Mouse (Mus musculus) urinary bladder, postnatal 36 days (tissue): ENCODE measurements at regions not wholly inside any gene's neighbourhood (a gene's known extent, or its start where the extent isn't known, plus 50 kb on each side); places are given as distances from the start of the nearest gene placed in this dataset.

Experiments used
- DNase-seq, 2 experiments: peaks; one replicate each; pipeline ENCODE4 v3.0.0; 2022; ENCODE audit warnings: low spot score in 2 of 2, mixed read lengths in 1 of 2

DNA sequence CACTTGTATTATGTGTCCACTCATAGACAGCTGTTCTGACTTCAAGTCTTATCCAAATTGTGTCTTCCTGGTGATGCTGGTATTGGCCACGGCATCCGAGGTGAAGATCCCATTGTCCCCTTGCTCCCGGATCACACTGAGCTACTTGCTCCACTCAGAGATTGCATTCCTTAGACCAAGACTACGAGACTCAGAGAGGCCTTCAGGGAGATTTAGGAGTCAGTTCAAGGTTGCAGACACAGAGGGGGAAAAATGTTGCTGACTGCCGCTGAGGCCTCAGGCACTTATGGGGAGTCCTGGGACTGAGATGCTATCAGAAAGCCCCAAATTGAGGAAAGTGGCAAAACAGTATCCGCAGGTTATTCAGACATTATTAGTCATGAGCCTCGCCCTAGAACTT is 183.9 kb downstream of the Ly86 start:
- DNase-seq = no peak

DNA sequence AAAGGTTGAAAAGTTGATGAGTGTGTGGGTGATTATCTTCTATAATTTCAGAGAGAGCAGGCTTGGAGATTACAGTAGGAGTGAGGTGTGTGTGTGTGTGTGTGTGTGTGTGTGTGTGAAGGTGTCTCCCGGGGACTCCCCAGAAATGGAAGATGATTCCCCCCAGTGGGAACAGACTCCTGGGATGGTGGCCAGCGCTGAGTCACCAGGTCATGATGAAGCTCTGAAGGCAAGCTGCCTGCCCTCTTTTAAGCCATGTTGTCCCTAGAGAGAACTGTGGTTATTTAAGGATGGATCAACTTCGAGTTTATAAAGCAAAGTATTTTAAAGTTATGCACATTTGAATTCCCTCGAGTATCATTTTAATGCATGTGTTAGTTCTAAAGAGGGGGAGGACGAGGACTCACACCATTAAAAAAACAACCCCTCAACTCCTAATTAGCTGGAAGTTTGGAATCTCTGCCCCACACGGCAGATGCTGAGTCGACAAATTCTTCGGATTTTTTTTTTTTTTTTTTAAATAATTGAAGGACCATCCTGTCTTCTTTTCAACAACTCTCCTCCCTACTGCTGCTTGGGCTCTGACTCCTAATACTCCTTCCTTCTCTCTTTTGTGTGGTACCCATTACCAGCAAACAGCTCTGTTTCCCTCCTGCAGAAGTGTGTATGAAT is 186.6 kb downstream of the Ly86 start:
- no peak for DNase-seq

DNA sequence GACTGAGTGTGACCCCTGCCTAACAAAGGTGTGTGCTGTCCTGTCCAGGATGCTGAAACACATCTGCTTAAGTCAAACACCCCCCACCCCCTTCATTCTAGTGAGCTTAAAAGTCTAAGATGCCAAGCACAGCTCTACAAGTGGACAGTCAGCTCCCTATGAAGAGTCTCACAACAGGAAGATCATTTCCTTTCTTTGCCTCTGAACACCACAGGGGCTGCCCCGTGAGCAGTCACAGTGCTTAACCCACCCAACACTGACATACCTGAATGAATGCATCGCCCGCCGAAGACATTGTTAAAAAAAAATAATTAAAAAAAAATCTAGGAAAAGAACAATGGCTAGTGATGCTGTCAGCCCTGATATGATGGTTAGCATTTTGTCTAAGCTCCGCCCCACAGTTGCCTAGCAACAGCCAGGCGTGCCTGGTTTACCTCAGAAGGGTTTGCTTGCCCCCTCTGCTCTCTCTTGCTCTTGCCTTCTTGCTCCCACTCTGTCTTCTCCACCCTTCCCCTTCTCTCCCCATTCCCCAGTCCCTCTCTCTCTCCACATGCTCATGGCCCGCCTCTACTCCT is 187.7 kb downstream of the Ly86 start:
- DNase-seq = no peak

DNA sequence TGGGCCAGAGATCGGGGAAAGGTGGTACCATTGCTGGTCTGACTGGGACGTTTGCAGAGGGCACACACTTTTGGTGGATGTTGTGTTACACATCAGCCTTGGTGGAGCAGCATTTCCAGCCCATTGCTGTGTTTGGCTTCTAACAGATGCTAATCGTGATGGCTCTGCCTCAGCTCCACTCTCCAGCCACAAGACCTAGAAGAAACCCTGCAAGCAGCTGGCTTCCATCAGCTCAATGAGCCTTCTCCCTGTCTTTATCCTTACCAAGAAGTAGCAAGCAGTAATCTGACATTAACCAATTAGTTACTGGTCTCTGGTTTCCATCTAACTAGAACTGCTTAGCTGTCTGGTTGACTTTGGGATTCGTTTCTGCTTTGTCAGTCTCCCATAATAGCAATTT is 188.8 kb downstream of the Ly86 start:
- DNase-seq = no peak

DNA sequence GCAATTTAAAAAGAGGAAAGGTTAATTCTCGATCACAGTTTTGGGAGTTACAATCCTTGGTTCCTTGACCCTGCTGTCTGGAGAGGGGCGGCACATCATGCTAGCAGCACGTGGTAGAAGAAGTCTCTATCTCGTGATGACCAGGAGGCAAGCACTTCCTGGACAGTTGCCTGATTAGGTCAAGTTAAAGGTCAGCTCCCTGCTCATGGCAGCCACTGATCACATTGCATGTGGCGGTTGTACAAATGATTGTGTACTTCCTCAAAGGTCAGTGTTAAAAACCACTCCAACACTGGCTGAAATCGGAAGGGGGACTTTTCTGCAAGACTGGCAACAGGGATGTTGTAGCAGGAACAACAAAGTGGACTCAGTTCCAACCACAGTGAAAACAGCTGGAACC is 192.3 kb downstream of the Ly86 start:
- DNase-seq = no peak

DNA sequence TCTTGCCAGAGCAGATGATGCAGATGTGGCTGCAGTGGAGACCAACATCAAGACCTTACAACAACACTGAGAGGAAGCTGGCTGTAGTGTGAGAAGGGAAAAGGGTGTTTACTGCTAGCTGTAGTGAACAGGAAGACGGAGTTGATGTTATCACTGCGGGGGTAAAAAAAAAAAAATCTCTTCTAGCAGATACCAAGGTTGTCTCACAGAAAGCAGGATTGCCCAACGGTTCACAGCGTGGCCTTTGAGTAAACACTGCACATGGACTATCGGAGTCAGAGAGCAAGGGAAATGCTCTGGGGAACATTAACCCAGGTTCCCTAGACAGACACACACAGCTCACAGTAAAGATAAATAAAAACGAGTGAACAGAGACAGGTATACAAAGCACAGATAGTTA is 192.8 kb downstream of the Ly86 start:
- DNase-seq = no peak

DNA sequence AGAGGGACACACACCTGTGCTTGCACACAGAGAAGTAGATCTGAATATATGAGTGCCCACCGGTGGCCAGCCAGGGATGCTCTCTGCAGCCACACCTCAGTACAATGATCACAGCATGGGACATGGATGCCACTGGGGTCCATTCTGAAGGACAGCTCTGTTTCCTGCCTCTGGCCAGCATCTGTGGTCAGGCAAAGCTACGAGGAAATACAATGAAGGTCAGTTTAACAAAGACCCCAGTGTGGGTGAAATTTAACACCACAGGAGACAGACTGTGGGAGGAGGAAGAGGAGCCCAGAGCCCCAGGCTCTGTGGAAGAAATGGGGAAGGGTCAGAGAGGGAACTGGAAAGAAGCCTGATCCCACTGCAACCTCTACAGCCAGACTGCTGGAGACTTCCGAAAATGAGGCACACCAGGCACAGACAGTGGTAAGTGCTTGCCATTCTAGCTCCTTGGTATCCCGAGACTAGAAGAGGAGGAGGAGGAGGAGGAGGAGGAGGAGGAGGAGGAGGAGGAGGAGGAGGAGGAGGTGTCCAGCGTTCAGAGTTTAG is 196.0 kb downstream of the Ly86 start:
- DNase-seq = no peak

DNA sequence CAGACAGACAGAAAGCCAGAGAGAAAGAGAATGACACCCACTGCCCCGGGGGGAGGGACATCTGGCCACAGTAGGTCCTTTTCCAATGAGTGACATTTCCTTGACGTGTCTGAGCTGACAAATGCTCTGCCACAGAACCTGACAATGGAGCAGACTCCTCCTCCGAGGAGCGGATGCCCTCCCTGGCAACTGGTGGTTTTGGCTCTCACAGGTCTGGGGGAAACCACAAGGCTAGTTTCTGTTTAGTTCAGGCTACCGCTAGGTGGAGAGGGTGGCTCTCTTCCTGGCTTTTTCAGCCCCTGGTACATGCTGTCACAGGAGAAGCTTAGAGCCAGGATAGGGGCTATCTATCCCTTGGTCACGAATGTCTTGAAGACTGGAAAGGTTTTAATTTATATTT is 196.7 kb downstream of the Ly86 start:
- no peak for DNase-seq

DNA sequence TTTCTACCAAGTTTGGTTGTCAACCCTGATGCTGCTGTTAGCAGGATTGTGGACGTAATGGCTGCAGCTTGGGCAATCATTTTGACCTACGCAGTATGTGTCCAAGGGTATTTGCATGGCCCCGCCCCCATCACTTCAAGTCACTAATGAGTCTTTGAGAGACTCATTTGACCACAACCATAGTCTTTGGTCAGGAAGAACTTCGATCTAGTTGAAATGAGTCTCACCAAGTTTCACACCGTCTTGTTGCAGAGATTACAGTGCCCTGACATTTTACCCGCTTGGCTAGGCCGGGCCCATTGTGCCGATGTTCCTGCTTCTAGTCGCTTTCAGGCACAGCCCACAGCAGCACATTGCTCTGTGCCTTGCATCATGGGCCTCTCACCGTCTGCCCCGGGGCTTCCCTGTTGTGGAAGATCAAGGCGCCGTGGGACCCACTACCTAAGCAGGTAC is 197.8 kb downstream of the Ly86 start:
- DNase-seq = peak in 1 of 2 experiments; percentile 53

DNA sequence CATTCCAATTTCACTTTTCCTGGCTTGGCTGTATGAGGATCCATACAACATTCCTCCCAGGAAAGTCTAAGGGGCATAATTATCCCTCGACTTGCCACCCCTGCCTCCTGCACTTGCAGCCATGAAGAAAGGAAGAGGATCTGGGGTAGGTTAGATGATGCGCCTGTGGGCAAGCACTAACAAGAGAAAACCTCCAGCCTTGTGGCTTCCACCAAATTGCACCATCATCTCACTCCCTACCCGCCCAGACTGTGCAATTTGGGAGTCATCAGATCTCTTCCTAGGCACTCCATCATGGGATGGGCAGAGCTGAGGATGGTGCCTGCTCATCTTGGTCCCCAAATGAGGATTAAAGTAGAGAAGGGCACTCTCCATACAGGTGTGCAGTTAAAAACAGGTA is 198.8 kb downstream of the Ly86 start:
- DNase-seq = no peak

DNA sequence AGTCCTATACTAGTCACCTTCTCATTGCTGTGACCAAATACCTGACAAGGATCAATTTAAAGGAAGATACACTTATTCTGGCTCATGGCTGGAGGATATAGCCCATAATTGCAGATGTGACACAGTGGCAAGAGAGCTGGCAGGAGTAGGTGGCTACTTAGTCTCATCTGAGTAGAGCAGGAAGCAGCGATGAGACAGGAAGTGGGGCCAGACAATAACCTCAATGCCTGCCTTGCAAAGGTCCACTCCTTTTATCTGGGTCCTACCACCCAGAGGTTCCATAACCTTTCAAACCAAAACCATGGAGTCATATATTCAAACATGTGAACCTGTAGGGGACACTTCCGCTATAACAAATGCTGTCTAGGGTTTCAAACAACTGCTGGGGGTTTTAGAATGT is 199.7 kb downstream of the Ly86 start:
- DNase-seq = no peak

DNA sequence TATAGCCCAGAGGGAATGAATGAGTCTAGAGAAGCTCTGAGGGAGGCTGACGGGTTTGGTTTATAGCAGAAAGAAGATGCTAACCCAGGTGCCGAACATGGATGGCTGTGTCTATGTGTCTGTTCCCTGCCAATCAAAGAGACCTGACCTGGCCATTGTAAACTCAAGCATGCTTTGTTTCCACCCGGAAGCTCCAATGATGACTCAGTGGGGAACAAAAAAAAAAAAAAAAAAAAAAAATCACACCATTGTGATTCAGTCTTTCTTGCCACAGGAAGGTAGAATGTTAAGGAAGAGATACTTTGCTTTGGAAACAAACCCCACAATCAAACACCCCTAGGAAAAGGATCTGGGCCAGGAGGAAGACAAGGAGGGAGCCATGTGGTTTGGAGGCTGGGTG is 201.5 kb downstream of the Ly86 start:
- DNase-seq = no peak

DNA sequence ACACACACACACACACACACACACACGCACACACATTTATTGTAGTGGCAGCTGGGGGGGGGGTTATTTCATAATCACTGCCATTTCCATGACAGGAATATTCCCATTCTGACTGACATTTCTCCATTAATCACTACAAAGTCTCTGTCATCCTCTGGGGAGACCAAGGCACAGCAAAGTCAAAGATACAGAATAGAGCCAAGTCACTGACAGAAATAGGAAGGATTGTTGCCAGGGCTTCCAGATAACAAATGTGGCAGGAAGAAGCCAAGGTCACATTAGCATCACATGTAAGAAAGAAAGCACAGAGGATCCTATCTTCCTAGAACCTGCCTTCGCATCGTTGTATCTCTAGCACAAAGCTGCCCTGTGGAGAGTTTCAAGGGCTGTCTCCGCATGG is 205.6 kb downstream of the Ly86 start:
- no peak for DNase-seq

DNA sequence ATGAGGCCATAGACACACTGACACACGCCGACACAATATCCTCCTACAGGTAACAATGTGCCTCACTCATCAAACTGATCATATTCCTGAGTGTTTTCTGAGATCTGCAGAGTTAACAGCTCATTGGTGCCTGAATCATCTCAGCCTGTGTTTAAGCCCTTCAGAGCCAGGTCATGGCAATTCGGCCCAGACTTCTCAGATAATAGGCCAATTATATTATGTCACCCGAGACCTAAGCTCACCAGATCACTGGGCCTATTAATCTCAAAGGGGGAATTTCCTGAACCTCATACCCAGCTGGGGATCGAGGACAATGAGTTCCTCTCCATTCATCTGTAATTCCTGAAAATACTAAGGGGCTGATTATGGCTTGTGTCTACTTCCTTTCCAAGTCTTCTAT is 208.4 kb downstream of the Ly86 start:
- no peak for DNase-seq

DNA sequence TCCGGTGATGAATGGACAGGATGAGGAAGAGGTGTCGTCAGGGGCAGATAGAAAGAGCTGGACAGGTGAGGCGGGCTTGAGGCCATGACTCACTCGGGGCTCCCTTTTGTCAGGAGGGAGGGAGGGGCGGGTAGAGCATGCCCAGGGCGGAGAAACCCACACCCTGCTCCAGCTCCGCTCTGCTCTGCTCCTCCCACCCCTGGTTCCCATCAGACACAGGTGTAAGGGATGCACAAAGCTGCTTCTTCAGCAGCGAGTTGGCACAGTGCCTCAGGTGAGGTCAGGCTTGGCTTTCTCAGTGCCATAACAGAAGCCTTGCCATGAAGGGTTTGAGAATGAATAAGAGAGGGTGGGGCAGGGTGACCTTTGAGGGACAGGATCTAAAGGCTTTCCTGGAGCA is 212.2 kb downstream of the Ly86 start:
- DNase-seq = no peak

DNA sequence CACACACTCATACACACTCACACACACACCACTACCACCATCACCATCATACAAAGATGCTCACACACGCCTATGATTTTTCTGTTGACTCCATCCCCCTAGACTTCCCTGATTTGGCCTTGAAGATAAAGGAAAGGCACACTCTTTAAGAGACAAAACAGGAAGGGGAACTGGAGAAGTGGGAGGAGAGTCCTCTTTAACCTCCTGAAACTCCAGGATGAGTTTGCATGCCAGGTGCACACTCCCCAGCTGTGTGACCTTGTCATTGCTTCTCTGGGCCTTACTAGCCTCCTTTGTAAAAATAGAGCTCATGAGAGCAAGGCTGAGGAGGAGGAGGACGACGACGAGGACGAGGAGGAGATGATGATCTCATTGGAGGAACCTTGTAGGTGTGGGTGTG is 212.8 kb downstream of the Ly86 start:
- DNase-seq = no peak

DNA sequence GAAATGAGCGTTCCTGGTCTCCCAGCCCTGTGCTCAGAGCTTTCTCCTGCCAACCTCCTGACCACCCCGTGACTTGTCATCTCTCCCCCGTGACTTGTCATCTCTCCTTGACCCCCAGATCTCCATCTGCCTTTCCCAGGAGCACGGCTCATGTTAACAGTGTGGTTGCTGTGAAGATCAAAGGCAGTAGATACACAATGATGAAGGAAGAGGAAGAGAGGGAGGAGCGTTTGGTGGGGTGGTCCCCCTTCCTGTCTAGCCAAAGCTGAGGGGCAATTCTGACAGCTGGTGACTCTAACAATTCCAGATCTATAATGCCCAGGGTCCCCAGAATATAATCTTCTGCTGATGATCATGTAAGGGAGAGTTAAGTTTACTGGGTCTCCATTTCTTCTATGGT is 214.0 kb downstream of the Ly86 start:
- no peak for DNase-seq

DNA sequence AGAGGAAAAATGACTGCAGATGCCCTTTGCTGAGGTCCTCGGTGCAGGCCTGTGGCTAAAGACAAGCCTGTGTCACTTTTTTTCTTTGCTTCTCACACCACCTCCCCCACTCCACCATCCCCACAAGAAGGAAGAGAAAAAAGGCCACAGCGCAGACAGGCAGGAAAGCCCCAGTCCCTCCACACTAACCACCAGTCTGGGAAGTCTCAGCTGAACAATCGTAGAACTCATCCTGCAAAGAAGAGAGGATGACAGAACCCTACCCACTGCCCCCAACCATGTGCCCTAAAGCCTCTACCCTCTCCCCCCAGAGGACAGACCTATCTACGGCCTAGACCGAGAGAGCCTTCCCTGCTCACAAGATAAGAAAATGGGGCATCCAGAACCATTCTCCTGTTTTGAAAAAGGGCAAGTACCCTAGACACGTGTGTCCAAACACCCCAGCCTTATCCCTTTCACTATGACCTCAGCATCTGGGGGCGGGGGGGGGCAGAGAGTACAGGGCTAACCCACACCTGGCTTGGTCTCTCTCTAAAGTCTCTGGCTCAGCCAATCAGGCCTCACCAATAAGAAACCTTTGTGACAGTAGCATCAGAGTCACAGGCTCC is 214.8 kb downstream of the Ly86 start:
- no peak for DNase-seq

DNA sequence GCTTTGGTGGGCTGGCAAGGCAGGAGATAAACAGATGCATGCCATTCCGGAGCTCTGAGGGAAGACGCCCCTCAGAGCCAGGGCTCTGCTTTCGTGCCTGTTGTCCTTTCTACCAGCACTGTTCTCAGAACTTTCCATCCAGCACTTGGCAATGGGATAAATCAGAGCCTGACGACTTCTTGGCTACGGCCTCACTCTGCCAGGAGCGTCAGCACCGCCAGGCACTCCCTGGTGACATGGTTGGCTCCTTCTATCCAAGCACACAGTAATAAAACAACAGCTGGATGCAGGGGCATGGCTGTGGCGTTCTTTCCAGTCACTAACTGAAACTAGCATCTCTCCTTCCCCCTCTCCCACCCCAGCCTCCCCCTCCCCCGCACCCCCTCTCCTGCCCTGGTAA is 215.4 kb downstream of the Ly86 start:
- peak in 1 of 2 experiments; percentile 32 for DNase-seq

DNA sequence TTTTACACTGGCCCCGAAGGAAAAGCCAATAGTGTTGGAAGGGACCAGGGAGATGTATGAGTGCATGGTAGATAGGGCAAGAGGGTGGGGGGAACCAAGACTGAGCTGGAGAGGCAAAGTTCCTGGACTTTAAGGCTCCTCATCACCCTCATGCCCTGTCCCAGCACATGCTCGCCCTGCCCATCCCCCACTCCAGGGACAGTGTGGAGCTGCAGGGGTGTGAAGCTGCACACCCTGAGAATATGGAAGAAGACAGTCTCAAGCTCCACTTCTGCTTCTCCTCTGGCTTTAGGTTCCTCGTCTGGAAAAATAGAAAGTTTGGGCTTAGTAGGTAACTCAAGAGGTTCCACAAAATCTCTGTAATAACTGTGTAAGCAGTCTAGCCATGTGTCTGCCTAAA is 215.8 kb downstream of the Ly86 start:
- no peak for DNase-seq

DNA sequence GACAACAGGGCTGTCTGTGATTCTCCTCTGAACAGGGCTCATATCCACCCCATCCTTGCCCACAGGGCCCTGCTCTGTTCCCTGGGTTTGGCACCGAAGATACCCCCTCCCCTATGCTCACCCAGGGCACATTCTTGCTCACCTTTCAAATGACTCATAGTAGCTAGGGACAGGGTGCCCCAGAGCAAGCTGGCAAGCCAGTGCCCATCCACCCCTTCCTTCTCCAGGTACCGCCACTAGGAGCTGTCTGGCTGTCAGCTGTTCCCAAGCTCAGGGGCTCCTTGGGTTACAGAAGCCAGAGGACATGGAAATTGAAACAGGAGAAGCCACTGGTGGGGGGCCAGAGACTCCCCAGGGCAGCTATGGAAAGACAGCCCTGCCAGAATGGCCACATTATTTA is 216.4 kb downstream of the Ly86 start:
- no peak for DNase-seq

DNA sequence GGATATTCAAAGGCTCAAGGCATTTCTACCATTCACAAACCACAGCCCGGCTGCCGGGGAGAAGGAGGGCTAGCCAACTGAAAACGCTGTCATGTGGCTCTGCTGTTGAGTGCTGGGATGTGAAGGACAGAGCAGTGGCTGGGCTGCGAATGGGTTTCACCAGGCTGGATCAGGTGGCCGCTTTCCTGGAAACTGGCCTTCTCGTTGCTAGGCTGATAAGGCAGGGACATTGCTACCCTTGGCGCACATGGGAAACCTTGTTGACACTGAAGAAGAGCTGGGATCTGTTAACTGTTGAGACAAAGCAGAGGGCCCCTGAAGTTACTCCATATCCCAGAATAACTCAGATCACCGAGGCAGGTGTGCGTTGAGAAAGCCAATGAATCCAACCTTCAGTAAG is 216.1 kb upstream of the Rreb1 start:
- DNase-seq = no peak

DNA sequence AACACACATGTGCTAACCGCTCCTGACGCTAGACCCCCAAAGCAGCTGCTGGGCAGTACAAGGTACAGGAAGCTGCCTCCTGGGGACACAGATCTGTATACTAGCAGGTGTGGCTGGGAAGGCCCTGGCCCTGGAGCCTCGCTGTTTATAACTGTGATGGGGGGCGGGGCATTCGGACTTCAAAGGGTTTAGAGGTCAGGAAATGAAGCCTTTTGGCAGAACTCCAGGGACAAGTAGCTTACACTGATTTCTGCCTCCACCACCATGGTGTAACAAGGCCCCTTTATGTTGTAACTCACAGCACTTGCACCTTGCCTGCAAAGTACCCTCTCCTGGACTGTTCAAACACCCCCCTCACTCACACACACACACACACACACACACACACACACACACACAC is 215.5 kb upstream of the Rreb1 start:
- DNase-seq = peak in 1 of 2 experiments; percentile 46
